Mouse (Mus musculus) bone marrow macrophage, adult 2 months (primary cell): ENCODE measurements around the gene Atxn7l2. TPM values are rescaled to one million over a fixed set of nuclear protein-coding genes. Genes with fewer than 3 reads are reported as not detected.

ENCODE experiments used
- H3K27ac ChIP-seq: 2 replicates; pipeline ENCODE4 v1.5.1; 2012; ENCODE audit warnings: low read depth, low read length; ENCODE audit not compliant: insufficient read depth
- H3K4me1 ChIP-seq: 2 replicates; pipeline ENCODE4 v1.6.1; 2012; ENCODE audit warnings: low read length; ENCODE audit not compliant: control insufficient read depth, insufficient read depth
- H3K4me3 ChIP-seq: 2 replicates; pipeline ENCODE4 v1.5.1; 2012; ENCODE audit warnings: mild to moderate bottlenecking, low read length, moderate library complexity; ENCODE audit not compliant: insufficient read depth
- CTCF ChIP-seq: IDR thresholded peaks from 2 replicates; pipeline ENCODE4 v1.5.1; 2012; ENCODE audit warnings: low read depth, mild to moderate bottlenecking, low read length, moderate library complexity
- POLR2A ChIP-seq: IDR thresholded peaks from 2 replicates; pipeline ENCODE4 v1.6.1; 2012; ENCODE audit warnings: mild to moderate bottlenecking, low read depth, low read length, borderline replicate concordance
- polyA plus RNA-seq: library from polyadenylated mRNA; stranded (reverse); fragments of >200 nt; gene quantifications from 2 replicates; pipeline ENCODE4 v1.2.4, GENCODE M21; 2012; ENCODE audit not compliant: missing spikeins, insufficient read depth, insufficient read length

Atxn7l2 gene
- polyA plus RNA-seq, 1 experiment: 6.4 TPM

GRCm38 (mm10) chr3:108206731-108207375, 3.9 kb downstream of the Atxn7l2 start:
- Histone ChIP-seq H3K4me3 (no peak overlapping the region), H3K4me1 (no peaks in the 10 kb centered on the region; the same call in 1 of the 2 replicates), H3K27ac (no peak overlapping the region)
- TF ChIP-seq POLR2A (no peak), CTCF (no peak)

GRCm38 (mm10) chr3:108205601-108206000, 5.1 kb downstream of the Atxn7l2 start:
- TF ChIP-seq CTCF: no peak
- no peak for TF ChIP-seq POLR2A
- H3K27ac ChIP-seq: no peak overlapping the region
- peaks cover 4% of the 10 kb centered on the region for H3K4me1 ChIP-seq
- no peak overlapping the region for H3K4me3 ChIP-seq

- H3K4me1 ChIP-seq: peaks cover 8% of the 10 kb centered on the region
- TF ChIP-seq CTCF (no peak), POLR2A (no peak)
These were observed 6.3 kb downstream of the Atxn7l2 start for GRCm38 (mm10) chr3:108204470-108204869.

GRCm38 (mm10) chr3:108203621-108204325, 7.0 kb downstream of the Atxn7l2 start:
- no peak for TF ChIP-seq POLR2A
- TF ChIP-seq CTCF: peak; percentile 92
- peaks cover 13% of the 10 kb centered on the region for H3K4me1 ChIP-seq
- no peak overlapping the region for H3K4me3 ChIP-seq
- no peak overlapping the region for H3K27ac ChIP-seq

More at GRCm38 (mm10) chr3:108204470-108204869, 6.3 kb downstream of the Atxn7l2 start:
- H3K27ac ChIP-seq: no peak overlapping the region
- no peak overlapping the region for H3K4me3 ChIP-seq

GRCm38 (mm10) chr3:108203212-108203611, 7.5 kb downstream of the Atxn7l2 start:
- TF ChIP-seq POLR2A (no peak), CTCF (no peak)

GRCm38 (mm10) chr3:108202506-108202905, 8.2 kb downstream of the Atxn7l2 start:
- TF ChIP-seq CTCF (no peak), POLR2A (no peak)
- H3K4me3 ChIP-seq: no peak overlapping the region
- H3K4me1 ChIP-seq: peaks cover 13% of the 10 kb centered on the region
- no peak overlapping the region for H3K27ac ChIP-seq

More at GRCm38 (mm10) chr3:108203212-108203611, 7.5 kb downstream of the Atxn7l2 start:
- Histone ChIP-seq H3K27ac (no peak overlapping the region), H3K4me3 (no peak overlapping the region), H3K4me1 (peaks cover 13% of the 10 kb centered on the region)

- Histone ChIP-seq H3K4me1 (peaks cover 13% of the 10 kb centered on the region), H3K4me3 (peak within 1 kb of the TSS; percentile 98), H3K27ac (peak within 1 kb of the TSS; percentile 92)
- TF ChIP-seq POLR2A (0 out of 2 replicates have a peak, but pooled peaks have one; percentile 73), CTCF (peak; percentile 31; the same call in 1 of the 2 replicates)
These were observed 10.1 kb downstream of the Atxn7l2 start, which contains the start of gene Cyb561d1 for GRCm38 (mm10) chr3:108200329-108201323. TSS of gene Cyb561d1 (minus strand) at chr3:108201212.

- no peak overlapping the region for H3K27ac ChIP-seq
- no peak for TF ChIP-seq POLR2A
- peaks cover 13% of the 10 kb centered on the region for H3K4me1 ChIP-seq
- H3K4me3 ChIP-seq: peak overlapping the region; percentile 98; the same call in 1 of the 2 replicates
These were observed 11.5 kb downstream of the Atxn7l2 start for GRCm38 (mm10) chr3:108199231-108199630.

- Histone ChIP-seq H3K4me3 (no peak overlapping the region), H3K27ac (no peak overlapping the region), H3K4me1 (peaks cover 13% of the 10 kb centered on the region)
- no peak for TF ChIP-seq CTCF
- no peak for TF ChIP-seq POLR2A
These were observed 13.7 kb downstream of the Atxn7l2 start for GRCm38 (mm10) chr3:108197066-108197497.
